Mouse (Mus musculus) embryonic fibroblast, embryonic 13.5 days (primary cell): ENCODE measurements around the gene Cnn3.

Experiments used
- CTCF ChIP-seq: IDR thresholded peaks from 2 replicates; pipeline ENCODE4 v1.5.1; 2011; ENCODE audit warnings: mild to moderate bottlenecking, control low read depth, low read length, moderate library complexity, borderline replicate concordance; ENCODE audit not compliant: insufficient read depth
- POLR2A ChIP-seq: IDR thresholded peaks from 2 replicates; pipeline ENCODE4 v1.6.1; 2011; ENCODE audit warnings: low read depth, mild to moderate bottlenecking, control low read depth, low read length, moderate library complexity

DNA sequence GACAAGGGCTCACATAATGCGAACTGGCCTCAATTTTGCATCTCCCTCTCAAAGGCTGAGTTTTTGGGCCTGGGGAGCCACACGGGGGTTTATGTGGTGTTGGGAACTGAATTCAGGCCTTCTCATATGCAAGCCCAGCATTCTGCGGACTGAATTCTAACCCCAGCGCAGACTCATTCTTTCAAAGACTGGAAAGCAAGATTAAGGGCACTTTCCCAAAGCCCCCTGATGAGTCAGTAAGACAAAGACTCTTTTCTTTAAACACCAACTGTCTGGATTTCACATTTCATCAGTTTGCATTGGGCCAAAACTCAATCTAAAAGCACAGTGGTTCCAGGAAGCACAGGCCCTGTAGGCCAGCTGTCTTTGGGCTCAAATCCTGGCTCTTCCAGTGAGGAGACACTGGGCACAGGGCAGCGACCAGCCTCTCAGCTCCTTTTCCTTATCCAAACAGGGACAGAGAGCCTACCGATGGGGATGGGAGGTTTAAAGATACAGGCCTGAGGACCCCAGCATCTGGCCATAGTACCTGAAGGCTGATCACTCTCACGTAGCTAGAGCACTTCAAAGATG, 38.5 kb downstream of the Cnn3 start:
- TF ChIP-seq POLR2A (no peak), CTCF (no peak)
